Mouse (Mus musculus): Measurements from ENCODE around the gene Ifit1bl2. TPM values are rescaled to one million over a fixed set of nuclear protein-coding genes. Genes with fewer than 3 reads are reported as not detected.
A peak's percentile ranks its signal among the peaks of the same experiment; 100 is the strongest.
"Not testable (repeated sequence)": the region's sequence is repeated elsewhere in the genome, so short reads cannot be mapped to it uniquely, and the experiment has no call there.

Ifit1bl2 gene
- polyA plus RNA-seq, 1 experiment from 2014 or later = 0.10 TPM

DNA sequence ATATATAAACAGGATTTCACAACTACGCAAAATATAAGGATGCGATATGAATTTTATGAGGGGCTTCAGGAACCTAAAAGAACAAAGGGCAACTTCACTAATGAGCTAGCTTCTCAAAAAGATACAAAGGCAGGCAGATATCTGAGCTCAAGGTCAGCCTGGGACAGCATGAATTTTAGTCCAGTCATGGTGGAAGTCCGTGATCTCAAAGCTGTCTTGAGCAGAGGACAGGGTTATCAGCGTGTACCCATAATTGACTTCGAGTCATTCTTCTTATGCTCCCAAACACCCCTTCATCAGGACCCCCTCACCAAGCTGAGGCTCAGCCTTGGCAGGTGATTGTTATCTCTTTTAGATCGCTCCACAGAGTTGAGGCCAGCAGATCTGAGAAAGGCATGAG, 10.5 kb upstream of the Ifit1bl2 start:
- Histone ChIP-seq H3K4me1 (ENCODE audit: insufficient read depth, low read length) (no peaks in the 10 kb centered on the region), H3K9ac (replicated peaks; ENCODE audit: low read length) (no peak overlapping the region), H3K36me3 (ENCODE audit: insufficient read depth, low read length) (no peaks in the 10 kb centered on the region), H3K27me3 (ENCODE audit: insufficient read depth, low read length) (no peaks in the 10 kb centered on the region), H3K27ac (ENCODE audit: low read length) (no peak overlapping the region), H3K9me3 (ENCODE audit: low read length) (no peaks in the 10 kb centered on the region), H3K4me3 (ENCODE audit: low read length) (no peak overlapping the region), H3K4me2 (replicated peaks; ENCODE audit: low read depth, low read length) (no peak overlapping the region)
- ATAC-seq (ENCODE audit: low FRiP score, low TSS enrichment) = no peak
- 73% methylated on average over 6 of the region's 6 CpGs for WGBS

DNA sequence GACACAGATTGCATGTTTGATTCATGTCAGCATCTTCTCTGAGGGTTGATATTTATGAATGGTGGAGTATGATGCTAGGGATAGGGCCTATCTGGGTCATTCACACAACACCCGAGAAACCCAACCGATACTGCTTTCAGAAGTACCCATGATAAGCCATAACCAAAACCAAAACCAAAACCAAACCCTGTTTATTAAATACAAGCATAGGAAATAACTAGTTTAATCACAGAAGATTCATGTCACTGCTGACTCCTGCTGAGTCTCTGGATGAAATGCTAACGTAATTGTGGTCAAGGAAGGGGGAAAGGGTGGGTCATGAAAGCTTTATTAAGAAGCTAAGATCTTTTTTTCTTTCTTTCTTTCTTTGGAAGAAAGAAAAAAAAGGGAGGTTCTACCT, 9.7 kb upstream of the Ifit1bl2 start:
- Histone ChIP-seq H3K9me3 (ENCODE audit: low read length) (no peaks in the 10 kb centered on the region), H3K9ac (replicated peaks; ENCODE audit: low read length) (no peak overlapping the region), H3K4me3 (ENCODE audit: low read length) (no peak overlapping the region), H3K27ac (ENCODE audit: low read length) (no peak overlapping the region), H3K27me3 (ENCODE audit: insufficient read depth, low read length) (no peaks in the 10 kb centered on the region), H3K4me2 (replicated peaks; ENCODE audit: low read depth, low read length) (no peak overlapping the region), H3K36me3 (ENCODE audit: insufficient read depth, low read length) (no peaks in the 10 kb centered on the region), H3K4me1 (ENCODE audit: insufficient read depth, low read length) (no peaks in the 10 kb centered on the region)
- no peak for ATAC-seq (ENCODE audit: low FRiP score, low TSS enrichment)
- WGBS = 87% methylated on average over 3 of the region's 3 CpGs

DNA sequence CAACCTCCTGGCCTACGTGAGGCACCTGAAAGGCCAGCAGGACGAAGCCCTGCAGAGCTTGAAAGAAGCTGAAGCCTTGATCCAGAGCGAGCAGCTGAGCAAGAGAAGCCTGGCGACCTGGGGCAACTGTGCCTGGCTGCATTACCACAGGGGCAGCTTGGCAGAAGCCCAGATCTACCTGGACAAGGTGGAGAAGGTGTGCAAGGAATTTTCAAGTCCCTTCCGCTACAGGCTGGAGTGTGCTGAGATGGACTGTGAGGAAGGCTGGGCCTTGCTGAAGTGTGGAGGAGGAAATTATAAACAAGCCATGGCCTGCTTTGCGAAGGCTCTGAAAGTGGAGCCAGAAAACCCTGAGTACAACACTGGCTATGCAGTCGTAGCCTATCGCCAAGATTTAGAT, 7.1 kb upstream of the Ifit1bl2 start:
- not testable (repeated sequence) for H3K4me1 ChIP-seq (ENCODE audit: insufficient read depth, low read length); H3K9ac ChIP-seq (replicated peaks; ENCODE audit: low read length); H3K9me3 ChIP-seq (ENCODE audit: low read length); ATAC-seq (ENCODE audit: low FRiP score, low TSS enrichment); H3K36me3 ChIP-seq (ENCODE audit: insufficient read depth, low read length); H3K27me3 ChIP-seq (ENCODE audit: insufficient read depth, low read length); H3K27ac ChIP-seq (ENCODE audit: low read length); H3K4me3 ChIP-seq (ENCODE audit: low read length); H3K4me2 ChIP-seq (replicated peaks; ENCODE audit: low read depth, low read length)
- WGBS = 86% methylated on average over 6 of the region's 8 CpGs

DNA sequence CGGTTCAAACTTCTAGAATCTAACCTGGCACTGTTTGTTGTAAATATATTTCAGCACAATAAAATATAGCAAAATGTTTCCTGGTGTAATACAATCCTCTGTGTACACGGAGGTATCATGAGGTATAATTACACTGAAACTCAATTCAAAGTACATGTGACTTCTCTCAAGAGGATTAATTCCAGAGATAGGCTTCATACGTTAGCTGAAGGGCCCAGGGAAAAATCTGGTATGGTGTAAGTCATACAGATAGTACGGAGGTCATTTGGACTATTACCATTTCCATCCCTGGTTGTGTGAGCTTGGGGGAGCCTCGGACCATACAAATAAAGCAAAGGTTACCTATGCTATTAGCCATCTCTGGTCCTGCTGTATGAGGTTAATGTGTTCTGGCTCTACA, 2.1 kb upstream of the Ifit1bl2 start:
- Histone ChIP-seq H3K9ac (replicated peaks; ENCODE audit: low read length) (no peak overlapping the region), H3K36me3 (ENCODE audit: insufficient read depth, low read length) (no peaks in the 10 kb centered on the region), H3K27me3 (ENCODE audit: insufficient read depth, low read length) (no peaks in the 10 kb centered on the region; the same call in 1 of the 2 replicates), H3K4me1 (ENCODE audit: insufficient read depth, low read length) (no peaks in the 10 kb centered on the region), H3K9me3 (ENCODE audit: low read length) (no peaks in the 10 kb centered on the region), H3K4me3 (ENCODE audit: low read length) (no peak overlapping the region), H3K27ac (ENCODE audit: low read length) (no peak overlapping the region), H3K4me2 (replicated peaks; ENCODE audit: low read depth, low read length) (no peak overlapping the region)
- no peak for ATAC-seq (ENCODE audit: low FRiP score, low TSS enrichment)
- 75% methylated on average over 5 of the region's 5 CpGs for WGBS

DNA sequence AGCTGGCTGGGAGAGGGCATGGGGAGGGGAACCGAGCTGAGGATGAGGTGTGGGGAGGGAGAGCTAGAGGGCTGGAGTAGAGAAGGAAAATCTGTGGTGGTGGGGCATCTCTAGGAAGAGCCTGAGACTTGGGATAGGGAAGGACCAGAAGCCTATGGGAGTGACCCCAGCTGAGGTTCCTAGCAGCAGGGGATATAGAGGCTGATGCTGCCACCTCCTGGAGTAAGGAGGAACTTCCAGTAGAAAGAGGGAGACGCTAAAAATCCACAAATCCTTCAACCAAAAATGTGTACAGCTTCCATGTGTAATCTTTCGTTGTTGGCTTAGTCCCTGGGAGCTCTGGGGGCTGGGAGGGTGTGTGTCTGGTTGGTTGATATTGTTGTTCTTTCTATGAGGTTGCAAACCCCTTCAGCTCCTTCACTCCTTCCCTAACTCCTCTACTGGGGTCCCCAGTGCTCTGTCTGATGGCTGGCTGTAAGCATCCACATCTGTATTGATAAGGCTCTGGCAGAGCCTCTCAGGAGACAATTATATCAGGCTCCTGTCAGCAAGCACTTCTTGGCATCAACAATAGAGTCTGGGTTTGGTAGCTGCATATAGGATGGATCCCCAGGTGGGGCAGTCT, 3.5 kb downstream of the Ifit1bl2 start:
- peak; percentile 84; the same call in 1 of the 2 replicates for ATAC-seq (ENCODE audit: low FRiP score, low TSS enrichment)

DNA sequence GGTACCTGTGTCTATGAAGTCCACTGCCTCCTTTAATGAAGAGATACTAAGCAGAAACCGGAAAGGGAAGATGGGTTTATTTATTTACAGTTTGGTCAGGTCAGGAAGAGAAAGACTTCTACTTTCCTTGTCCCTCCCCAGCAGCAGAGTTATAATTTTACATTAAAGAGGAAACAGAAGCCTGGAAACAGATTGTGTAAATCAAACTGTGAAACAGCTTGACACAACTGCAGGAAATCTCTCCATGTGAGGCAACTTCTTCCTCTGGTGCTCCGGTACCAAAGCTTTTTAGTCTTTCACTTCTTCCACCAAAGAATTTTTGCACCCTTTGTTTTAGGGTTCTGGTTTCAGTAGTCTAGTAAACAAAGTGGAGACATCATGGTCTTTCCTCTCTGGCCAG, 7.1 kb downstream of the Ifit1bl2 start:
- Histone ChIP-seq H3K9me3 (ENCODE audit: low read length) (no peaks in the 10 kb centered on the region), H3K4me3 (ENCODE audit: low read length) (no peak overlapping the region)
- ATAC-seq (ENCODE audit: low FRiP score, low TSS enrichment) = no peak

More for the DNA sequence above, 3.5 kb downstream of the Ifit1bl2 start:
- H3K9ac ChIP-seq (replicated peaks; ENCODE audit: low read length) = no peak overlapping the region
- H3K9me3 ChIP-seq (ENCODE audit: low read length) = no peaks in the 10 kb centered on the region
- no peak overlapping the region for H3K4me3 ChIP-seq (ENCODE audit: low read length)
- H3K4me2 ChIP-seq (replicated peaks; ENCODE audit: low read depth, low read length) = no peak overlapping the region
- H3K27me3 ChIP-seq (ENCODE audit: insufficient read depth, low read length) = no peaks in the 10 kb centered on the region; the same call in 1 of the 2 replicates
- no peaks in the 10 kb centered on the region for H3K4me1 ChIP-seq (ENCODE audit: insufficient read depth, low read length)
- 7% methylated on average over 3 of the region's 3 CpGs for WGBS
- no peak overlapping the region for H3K27ac ChIP-seq (ENCODE audit: low read length)
- no peaks in the 10 kb centered on the region for H3K36me3 ChIP-seq (ENCODE audit: insufficient read depth, low read length)

DNA sequence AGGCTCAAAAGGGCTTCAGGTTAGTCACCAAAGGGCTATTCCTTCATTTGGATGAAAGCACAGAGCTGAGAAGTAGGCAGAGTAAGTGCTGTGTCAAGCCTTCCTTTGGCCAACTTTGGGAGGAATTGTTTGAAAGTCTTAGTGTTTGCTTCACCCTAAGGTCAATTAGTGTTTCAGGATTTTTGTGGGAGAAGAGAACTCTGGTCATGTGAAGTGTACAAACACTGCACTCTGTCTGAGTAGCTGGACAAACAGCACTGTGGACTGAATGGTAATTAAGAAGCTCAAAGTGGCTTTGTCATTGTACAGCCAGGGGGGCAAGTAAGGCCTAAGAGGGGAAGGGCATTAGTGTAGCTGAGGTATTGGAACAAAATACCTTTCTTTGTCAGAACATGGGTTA, 9.1 kb downstream of the Ifit1bl2 start:
- Histone ChIP-seq H3K4me1 (ENCODE audit: insufficient read depth, low read length) (no peaks in the 10 kb centered on the region), H3K27me3 (ENCODE audit: insufficient read depth, low read length) (no peaks in the 10 kb centered on the region), H3K9me3 (ENCODE audit: low read length) (no peaks in the 10 kb centered on the region), H3K4me3 (ENCODE audit: low read length) (no peak overlapping the region), H3K36me3 (ENCODE audit: insufficient read depth, low read length) (no peaks in the 10 kb centered on the region), H3K9ac (replicated peaks; ENCODE audit: low read length) (no peak overlapping the region), H3K4me2 (replicated peaks; ENCODE audit: low read depth, low read length) (no peak overlapping the region), H3K27ac (ENCODE audit: low read length) (no peak overlapping the region)
- no peak for ATAC-seq (ENCODE audit: low FRiP score, low TSS enrichment)

More for the DNA sequence above, 7.1 kb downstream of the Ifit1bl2 start:
- H3K27me3 ChIP-seq (ENCODE audit: insufficient read depth, low read length) = no peaks in the 10 kb centered on the region; the same call in 1 of the 2 replicates
- H3K27ac ChIP-seq (ENCODE audit: low read length) = no peak overlapping the region
- H3K4me2 ChIP-seq (replicated peaks; ENCODE audit: low read depth, low read length) = no peak overlapping the region
- WGBS = 58% methylated on average over 2 of the region's 2 CpGs
- H3K36me3 ChIP-seq (ENCODE audit: insufficient read depth, low read length) = no peaks in the 10 kb centered on the region
- H3K9ac ChIP-seq (replicated peaks; ENCODE audit: low read length) = no peak overlapping the region
- H3K4me1 ChIP-seq (ENCODE audit: insufficient read depth, low read length) = no peaks in the 10 kb centered on the region

DNA sequence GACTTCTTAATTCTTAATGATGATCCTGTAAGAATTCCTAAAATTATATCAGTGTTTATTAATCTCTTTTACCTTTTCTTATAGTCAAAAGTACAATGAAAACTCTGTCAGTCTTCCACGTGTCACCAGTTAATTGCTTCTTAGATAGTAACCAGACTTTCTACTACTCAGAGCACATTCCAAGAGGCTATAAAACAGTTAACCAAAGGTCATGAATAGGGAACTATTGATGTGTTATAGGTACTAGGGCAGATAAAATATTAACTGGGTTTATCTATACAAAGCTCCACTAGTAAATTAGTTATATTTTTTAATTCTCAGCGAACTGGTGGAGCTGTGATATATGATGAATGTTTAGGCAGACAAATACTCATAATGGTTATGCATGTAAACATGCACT, 13.0 kb downstream of the Ifit1bl2 start:
- Histone ChIP-seq H3K4me3 (ENCODE audit: low read length) (no peak overlapping the region), H3K9me3 (ENCODE audit: low read length) (no peaks in the 10 kb centered on the region), H3K27ac (ENCODE audit: low read length) (no peak overlapping the region), H3K4me2 (replicated peaks; ENCODE audit: low read depth, low read length) (no peak overlapping the region), H3K9ac (replicated peaks; ENCODE audit: low read length) (no peak overlapping the region), H3K4me1 (ENCODE audit: insufficient read depth, low read length) (no peaks in the 10 kb centered on the region), H3K36me3 (ENCODE audit: insufficient read depth, low read length) (no peaks in the 10 kb centered on the region), H3K27me3 (ENCODE audit: insufficient read depth, low read length) (no peaks in the 10 kb centered on the region)
- WGBS = 63% methylated on average over 2 of the region's 2 CpGs
- no peak for ATAC-seq (ENCODE audit: low FRiP score, low TSS enrichment)

DNA sequence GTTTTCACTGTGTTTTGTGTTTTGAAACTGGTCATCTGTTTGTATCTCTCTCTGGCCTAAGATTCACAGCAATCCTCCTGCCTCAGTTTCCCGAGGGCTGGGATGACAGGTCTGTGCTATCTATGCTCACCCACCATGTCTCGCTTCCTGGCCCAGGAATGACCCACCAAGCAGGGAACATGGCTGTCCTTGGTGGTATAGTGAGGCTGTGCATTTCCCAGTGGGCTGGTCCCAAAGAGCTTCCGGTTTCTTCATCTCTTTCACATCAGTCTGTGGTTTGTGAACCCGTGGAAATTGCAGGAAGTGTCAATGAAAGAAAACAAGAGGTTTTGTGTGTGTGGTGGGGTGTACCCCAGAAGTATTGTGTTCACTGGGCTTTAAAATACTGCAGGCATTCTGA, 15.9 kb downstream of the Ifit1bl2 start:
- Histone ChIP-seq H3K36me3 (ENCODE audit: insufficient read depth, low read length) (no peaks in the 10 kb centered on the region), H3K4me2 (replicated peaks; ENCODE audit: low read depth, low read length) (no peak overlapping the region), H3K9ac (replicated peaks; ENCODE audit: low read length) (no peak overlapping the region), H3K4me1 (ENCODE audit: insufficient read depth, low read length) (no peaks in the 10 kb centered on the region), H3K9me3 (ENCODE audit: low read length) (no peaks in the 10 kb centered on the region), H3K27ac (ENCODE audit: low read length) (no peak overlapping the region), H3K4me3 (ENCODE audit: low read length) (no peak overlapping the region), H3K27me3 (ENCODE audit: insufficient read depth, low read length) (no peaks in the 10 kb centered on the region)
- no peak for ATAC-seq (ENCODE audit: low FRiP score, low TSS enrichment)
- WGBS = 79% methylated on average over 4 of the region's 4 CpGs

DNA sequence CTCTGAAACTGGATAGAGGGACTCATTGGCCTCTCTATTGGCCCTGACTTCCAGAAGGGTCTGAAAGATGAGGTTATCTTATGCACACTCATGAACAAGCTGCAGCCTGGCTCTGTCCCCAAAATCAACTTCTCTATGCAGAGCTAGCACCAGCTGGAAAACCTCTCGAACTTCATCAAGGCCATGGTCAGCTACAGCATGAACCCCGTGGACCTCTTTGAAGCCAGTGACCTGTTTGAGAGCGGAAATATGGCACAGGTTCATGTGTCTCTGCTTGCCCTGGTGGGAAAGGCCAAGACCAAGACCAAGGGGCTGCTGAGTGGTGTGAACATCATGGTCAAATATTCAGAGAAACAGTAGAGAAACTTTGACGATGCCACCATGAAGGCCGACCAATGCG, 16.8 kb downstream of the Ifit1bl2 start:
- H3K4me2 ChIP-seq (replicated peaks; ENCODE audit: low read depth, low read length) = no peak overlapping the region
- H3K4me3 ChIP-seq (ENCODE audit: low read length) = no peak overlapping the region
- no peaks in the 10 kb centered on the region for H3K9me3 ChIP-seq (ENCODE audit: low read length)
- no peak overlapping the region for H3K9ac ChIP-seq (replicated peaks; ENCODE audit: low read length)
- no peak overlapping the region for H3K27ac ChIP-seq (ENCODE audit: low read length)
- no peaks in the 10 kb centered on the region for H3K4me1 ChIP-seq (ENCODE audit: insufficient read depth, low read length)
- no peaks in the 10 kb centered on the region for H3K27me3 ChIP-seq (ENCODE audit: insufficient read depth, low read length)
- ATAC-seq (ENCODE audit: low FRiP score, low TSS enrichment) = no peak
- no peaks in the 10 kb centered on the region for H3K36me3 ChIP-seq (ENCODE audit: insufficient read depth, low read length)
- WGBS = 89% methylated on average over 6 of the region's 6 CpGs
